Mouse (Mus musculus): ENCODE measurements at regions not wholly inside any gene's neighbourhood (a gene's known extent, or its start where the extent isn't known, plus 50 kb on each side); places are given as distances from the start of the nearest gene placed in this dataset.

- Histone ChIP-seq H3K36me3 (no peaks in the 10 kb centered on the region), H3K27me3 (no peaks in the 10 kb centered on the region), H3K4me3 (no peak overlapping the region), H3K4me2 (no peak overlapping the region), H3K4me1 (replicated peaks) (0 out of 2 replicates have a peak, but pooled peaks cover 3% of the 10 kb centered on the region), H3K27ac (replicated peaks) (no peak overlapping the region), H3K9me3 (no peaks in the 10 kb centered on the region), H3K9ac (no peak overlapping the region)
- WGBS: 75% methylated on average over 2 of the region's 2 CpGs
- no peak for ATAC-seq (ENCODE audit: low FRiP score, low read depth)
These were observed 80.3 kb upstream of the Khdrbs2 start for GRCm38 (mm10) chr1:32092221-32092620.

GRCm38 (mm10) chr1:32092994-32093665, 79.4 kb upstream of the Khdrbs2 start:
- no peak for ATAC-seq (ENCODE audit: low FRiP score, low read depth)
- Histone ChIP-seq H3K9ac (no peak overlapping the region), H3K27ac (replicated peaks) (0 out of 2 replicates have a peak overlapping the region, but pooled peaks have one; percentile 30), H3K9me3 (no peaks in the 10 kb centered on the region), H3K36me3 (no peaks in the 10 kb centered on the region), H3K4me1 (replicated peaks) (0 out of 2 replicates have a peak, but pooled peaks cover 3% of the 10 kb centered on the region), H3K27me3 (no peaks in the 10 kb centered on the region), H3K4me3 (no peak overlapping the region), H3K4me2 (no peak overlapping the region)
- 50% methylated on average over 1 of the region's 1 CpGs for WGBS

- no peaks in the 10 kb centered on the region for H3K4me1 ChIP-seq (replicated peaks)
- H3K36me3 ChIP-seq: no peaks in the 10 kb centered on the region
- H3K4me3 ChIP-seq: no peak overlapping the region
- no peak for ATAC-seq (ENCODE audit: low FRiP score, low read depth)
- no peak overlapping the region for H3K4me2 ChIP-seq
- H3K9ac ChIP-seq: no peak overlapping the region
- no peaks in the 10 kb centered on the region for H3K27me3 ChIP-seq
- H3K27ac ChIP-seq (replicated peaks): no peak overlapping the region
- H3K9me3 ChIP-seq: no peaks in the 10 kb centered on the region
These were observed 68.5 kb upstream of the Khdrbs2 start for GRCm38 (mm10) chr1:32104064-32104463.

Data from hindbrain, embryonic 15.5 days (tissue).